Mouse (Mus musculus): ENCODE data around the gene Adssl1. TPM values are rescaled to one million over a fixed set of nuclear protein-coding genes. Genes with fewer than 3 reads are reported as not detected.

The Adssl1 gene
- polyA plus RNA-seq, 1 experiment, result 34.5 TPM

- peak within 1 kb of the TSS; percentile 71 for H3K27ac ChIP-seq (replicated peaks; ENCODE audit: low read depth, low read length)
- H3K4me3 ChIP-seq (ENCODE audit: insufficient read depth, low read depth, low read length), result peak within 1 kb of the TSS; percentile 70
- H3K4me1 ChIP-seq (ENCODE audit: control insufficient read depth, insufficient read depth, insufficient read length, low read length), result peaks cover 41% of the 10 kb centered on the region
Measured at GRCm38 (mm10) chr12:112588426-112589256, 31.2 kb upstream of the Adssl1 start, which contains the start of gene Inf2. Inf2 (plus strand) TSS chr12:112588784.

GRCm38 (mm10) chr12:112589491-112590191, 30.2 kb upstream of the Adssl1 start:
- peak overlapping the region; percentile 71 for H3K27ac ChIP-seq (replicated peaks; ENCODE audit: low read depth, low read length)
- peak overlapping the region; percentile 70 for H3K4me3 ChIP-seq (ENCODE audit: insufficient read depth, low read depth, low read length)
- peaks cover 50% of the 10 kb centered on the region for H3K4me1 ChIP-seq (ENCODE audit: control insufficient read depth, insufficient read depth, insufficient read length, low read length)

DNA sequence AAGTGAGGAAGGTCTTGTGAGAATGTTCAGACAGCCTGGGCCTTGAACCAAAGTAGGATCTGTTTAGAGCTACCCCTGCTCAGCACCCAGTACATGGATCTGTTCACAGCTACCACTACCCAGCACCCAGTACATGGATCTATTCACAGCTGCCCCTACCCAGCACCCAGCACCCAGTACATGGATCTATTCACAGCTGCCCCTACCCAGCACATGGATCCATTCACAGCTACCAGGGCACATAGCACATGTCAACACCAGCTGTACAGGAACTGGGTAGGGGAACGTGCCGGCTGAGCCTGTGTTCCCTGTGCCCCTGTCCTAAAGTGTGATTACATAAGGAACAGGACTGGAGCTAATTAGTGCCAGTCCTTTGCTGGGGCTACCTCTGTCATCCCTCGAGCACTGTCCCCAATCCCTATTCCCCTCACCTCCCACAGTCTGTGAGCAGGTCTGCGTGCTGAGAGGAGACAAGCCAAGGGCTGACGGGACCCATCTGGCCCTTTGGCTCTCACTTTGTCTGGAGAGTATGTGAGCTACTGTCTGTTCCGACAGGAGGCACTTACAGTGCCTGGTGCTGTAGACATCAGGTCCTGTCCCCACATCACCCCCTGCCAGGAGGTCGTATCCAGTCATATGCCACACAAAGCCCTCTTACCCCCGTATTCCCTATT, 29.1 kb upstream of the Adssl1 start:
- H3K4me1 ChIP-seq (ENCODE audit: control insufficient read depth, insufficient read depth, insufficient read length, low read length), result peaks cover 60% of the 10 kb centered on the region
- H3K4me3 ChIP-seq (ENCODE audit: insufficient read depth, low read depth, low read length), result peak overlapping the region; percentile 70
- H3K27ac ChIP-seq (replicated peaks; ENCODE audit: low read depth, low read length), result peak overlapping the region; percentile 71

- peak overlapping the region; percentile 71 for H3K27ac ChIP-seq (replicated peaks; ENCODE audit: low read depth, low read length)
- peak overlapping the region; percentile 13 for H3K4me3 ChIP-seq (ENCODE audit: insufficient read depth, low read depth, low read length)
- peaks cover 60% of the 10 kb centered on the region for H3K4me1 ChIP-seq (ENCODE audit: control insufficient read depth, insufficient read depth, insufficient read length, low read length)
Measured at GRCm38 (mm10) chr12:112591240-112591639, 28.6 kb upstream of the Adssl1 start.

- Histone ChIP-seq H3K4me3 (ENCODE audit: insufficient read depth, low read depth, low read length) (no peak overlapping the region), H3K27ac (replicated peaks; ENCODE audit: low read depth, low read length) (peak overlapping the region; percentile 71), H3K4me1 (ENCODE audit: control insufficient read depth, insufficient read depth, insufficient read length, low read length) (peaks cover 65% of the 10 kb centered on the region)
Measured at GRCm38 (mm10) chr12:112591730-112592129, 28.1 kb upstream of the Adssl1 start.

GRCm38 (mm10) chr12:112592985-112593734, 26.7 kb upstream of the Adssl1 start:
- peak overlapping the region; percentile 37 for H3K4me3 ChIP-seq (ENCODE audit: insufficient read depth, low read depth, low read length)
- H3K4me1 ChIP-seq (ENCODE audit: control insufficient read depth, insufficient read depth, insufficient read length, low read length), result peaks cover 72% of the 10 kb centered on the region
- H3K27ac ChIP-seq (replicated peaks; ENCODE audit: low read depth, low read length), result peak overlapping the region; percentile 76

- Histone ChIP-seq H3K27ac (replicated peaks; ENCODE audit: low read depth, low read length) (peak overlapping the region; percentile 76), H3K4me3 (ENCODE audit: insufficient read depth, low read depth, low read length) (peak overlapping the region; percentile 22), H3K4me1 (ENCODE audit: control insufficient read depth, insufficient read depth, insufficient read length, low read length) (peaks cover 75% of the 10 kb centered on the region)
Measured at GRCm38 (mm10) chr12:112593951-112594915, 25.6 kb upstream of the Adssl1 start.

DNA sequence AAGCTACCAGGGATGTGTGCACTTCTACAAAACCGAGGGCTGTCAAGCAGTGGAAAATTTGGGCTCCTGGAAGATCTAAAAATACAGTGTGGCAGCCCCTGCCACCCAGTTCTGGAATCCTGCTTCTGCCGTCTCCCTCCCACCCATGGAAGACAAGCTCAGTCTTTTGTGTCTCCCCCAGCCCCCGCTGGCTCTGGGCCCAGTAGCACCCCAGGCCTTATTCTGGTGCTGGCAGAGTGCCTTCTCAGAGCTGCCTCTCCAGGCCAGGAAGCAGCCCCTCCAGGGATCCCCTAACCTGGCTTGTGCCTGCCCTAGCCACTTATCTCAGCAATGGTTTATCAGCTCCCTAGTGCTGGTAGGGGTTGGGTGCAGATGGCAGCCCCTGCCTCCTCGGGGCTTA, 24.9 kb upstream of the Adssl1 start:
- Histone ChIP-seq H3K4me1 (ENCODE audit: control insufficient read depth, insufficient read depth, insufficient read length, low read length) (peaks cover 71% of the 10 kb centered on the region), H3K4me3 (ENCODE audit: insufficient read depth, low read depth, low read length) (no peak overlapping the region), H3K27ac (replicated peaks; ENCODE audit: low read depth, low read length) (peak overlapping the region; percentile 76)

DNA sequence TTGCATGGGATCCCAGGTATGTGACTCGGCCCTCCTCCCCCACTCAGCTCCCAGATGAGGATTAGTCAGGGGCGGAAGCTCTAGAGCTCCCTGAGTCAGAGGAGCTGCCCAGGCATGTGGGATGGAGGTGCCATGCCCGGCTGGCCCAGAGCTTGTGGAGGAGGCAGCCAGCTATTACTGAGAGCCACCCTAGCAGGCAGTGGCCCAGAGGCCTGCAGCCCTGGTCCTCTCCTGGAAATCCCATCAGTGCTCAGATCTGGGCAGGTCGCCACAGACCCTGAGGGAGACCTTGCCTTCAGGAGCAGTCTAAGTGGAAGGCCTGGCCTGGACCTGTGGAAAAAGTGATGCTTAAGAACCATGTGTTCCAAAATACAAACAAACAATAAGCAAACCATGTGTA, 24.2 kb upstream of the Adssl1 start:
- peak overlapping the region; percentile 76 for H3K27ac ChIP-seq (replicated peaks; ENCODE audit: low read depth, low read length)
- no peak overlapping the region for H3K4me3 ChIP-seq (ENCODE audit: insufficient read depth, low read depth, low read length)
- H3K4me1 ChIP-seq (ENCODE audit: control insufficient read depth, insufficient read depth, insufficient read length, low read length), result peaks cover 67% of the 10 kb centered on the region

GRCm38 (mm10) chr12:112596454-112596853, 23.4 kb upstream of the Adssl1 start:
- peaks cover 60% of the 10 kb centered on the region for H3K4me1 ChIP-seq (ENCODE audit: control insufficient read depth, insufficient read depth, insufficient read length, low read length)

DNA sequence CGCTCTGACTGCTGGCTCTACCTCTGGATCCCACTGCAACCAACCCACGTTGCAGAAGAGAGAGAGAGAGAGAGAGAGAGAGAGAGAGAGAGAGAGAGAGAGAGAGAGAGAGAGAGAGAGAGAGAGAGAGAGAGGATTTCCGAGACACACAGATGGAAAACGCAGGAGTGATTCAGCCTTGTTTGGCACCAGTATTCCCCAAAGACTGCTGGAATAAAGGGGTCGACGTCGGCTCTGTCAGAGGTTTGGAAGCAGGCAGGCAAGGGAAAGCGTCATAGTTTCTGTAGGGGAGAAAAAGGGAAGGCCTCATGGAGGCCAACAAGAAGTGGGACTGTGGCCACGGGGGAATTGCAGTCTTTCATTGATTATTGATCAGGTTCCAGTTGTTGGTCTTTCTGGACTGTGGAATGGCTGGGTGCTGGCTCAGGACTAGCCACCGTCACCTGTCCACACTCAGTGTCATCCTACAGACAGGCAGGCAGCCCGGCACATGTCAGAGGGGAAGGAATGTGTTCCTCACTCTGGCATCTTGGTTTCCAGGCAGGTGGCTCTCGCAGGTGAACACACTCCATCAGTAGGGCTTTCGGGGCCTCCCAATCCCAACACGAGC, 22.8 kb upstream of the Adssl1 start:
- Histone ChIP-seq H3K4me3 (ENCODE audit: insufficient read depth, low read depth, low read length) (no peak overlapping the region), H3K27ac (replicated peaks; ENCODE audit: low read depth, low read length) (no peak overlapping the region), H3K4me1 (ENCODE audit: control insufficient read depth, insufficient read depth, insufficient read length, low read length) (peaks cover 54% of the 10 kb centered on the region)

More at GRCm38 (mm10) chr12:112596454-112596853, 23.4 kb upstream of the Adssl1 start:
- H3K4me3 ChIP-seq (ENCODE audit: insufficient read depth, low read depth, low read length), result no peak overlapping the region
- peak overlapping the region; percentile 1; the same call in 1 of the 2 replicates for H3K27ac ChIP-seq (replicated peaks; ENCODE audit: low read depth, low read length)

GRCm38 (mm10) chr12:112597618-112598017, 22.2 kb upstream of the Adssl1 start:
- peaks cover 48% of the 10 kb centered on the region for H3K4me1 ChIP-seq (ENCODE audit: control insufficient read depth, insufficient read depth, insufficient read length, low read length)
- H3K27ac ChIP-seq (replicated peaks; ENCODE audit: low read depth, low read length), result no peak overlapping the region
- no peak overlapping the region for H3K4me3 ChIP-seq (ENCODE audit: insufficient read depth, low read depth, low read length)

GRCm38 (mm10) chr12:112599198-112599597, 20.6 kb upstream of the Adssl1 start:
- H3K4me1 ChIP-seq (ENCODE audit: control insufficient read depth, insufficient read depth, insufficient read length, low read length), result peaks cover 33% of the 10 kb centered on the region
- H3K4me3 ChIP-seq (ENCODE audit: insufficient read depth, low read depth, low read length), result no peak overlapping the region
- H3K27ac ChIP-seq (replicated peaks; ENCODE audit: low read depth, low read length), result no peak overlapping the region
